Mouse (Mus musculus): ENCODE data around the gene Cabin1. TPM values are rescaled to one million over a fixed set of nuclear protein-coding genes. Genes with fewer than 3 reads are reported as not detected.

Cabin1 gene
- polyA plus RNA-seq, 1 experiment from 2014 or later, result 42.2 TPM

GRCm38 (mm10) chr10:75608975-75609374 is 155.2 kb downstream of the Cabin1 start:
- WGBS, result 94% methylated on average over 11 of the region's 11 CpGs
- no peak for ATAC-seq (replicated peaks)

GRCm38 (mm10) chr10:75607253-75607652 is 156.9 kb downstream of the Cabin1 start:
- 93% methylated on average over 4 of the region's 4 CpGs for WGBS
- H3K27me3 ChIP-seq (replicated peaks), result no peaks in the 10 kb centered on the region
- H3K4me2 ChIP-seq, result no peak overlapping the region
- no peak overlapping the region for H3K9ac ChIP-seq
- ATAC-seq (replicated peaks), result no peak
- no peak overlapping the region for H3K4me3 ChIP-seq
- no peaks in the 10 kb centered on the region for H3K9me3 ChIP-seq
- no peak overlapping the region for H3K27ac ChIP-seq
- no peaks in the 10 kb centered on the region for H3K4me1 ChIP-seq
- no peaks in the 10 kb centered on the region for H3K36me3 ChIP-seq (replicated peaks)

More at GRCm38 (mm10) chr10:75608975-75609374, 155.2 kb downstream of the Cabin1 start:
- Histone ChIP-seq H3K4me3 (no peak overlapping the region), H3K4me1 (no peaks in the 10 kb centered on the region), H3K9ac (no peak overlapping the region), H3K9me3 (no peaks in the 10 kb centered on the region), H3K27me3 (replicated peaks) (no peaks in the 10 kb centered on the region), H3K27ac (no peak overlapping the region), H3K36me3 (replicated peaks) (no peaks in the 10 kb centered on the region), H3K4me2 (no peak overlapping the region)

DNA sequence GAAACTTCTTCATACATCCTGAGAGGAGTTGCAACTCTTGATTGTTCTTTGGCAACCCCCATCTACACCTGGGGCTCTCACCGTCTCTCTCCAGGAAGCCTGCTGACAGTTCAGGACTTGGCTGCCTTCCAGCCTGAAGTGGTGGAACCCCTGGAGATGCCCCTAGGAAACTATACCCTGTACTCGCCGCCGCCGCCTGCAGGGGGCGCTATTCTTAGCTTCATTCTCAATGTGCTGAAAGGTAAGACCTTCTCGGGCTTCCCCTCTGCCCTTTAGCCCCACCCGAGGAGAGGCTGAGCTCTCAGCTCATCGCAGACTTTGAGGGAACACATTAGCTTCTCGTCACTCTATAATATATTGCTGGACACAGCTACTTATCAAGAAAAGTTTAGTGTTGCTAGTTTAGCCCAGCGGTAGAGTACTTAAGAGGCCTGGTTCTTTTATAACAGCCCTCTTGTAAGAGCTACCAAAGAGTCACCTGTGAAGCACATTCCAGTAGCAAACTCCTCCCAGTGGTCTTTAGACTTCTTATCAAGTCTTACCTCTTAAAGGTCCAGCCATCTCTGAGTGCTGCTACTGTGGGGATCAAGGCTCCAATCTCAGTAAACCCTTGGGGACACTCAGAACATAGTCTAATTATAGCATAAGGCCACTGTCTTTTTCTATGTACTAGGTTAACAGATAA is 158.8 kb downstream of the Cabin1 start:
- Histone ChIP-seq H3K36me3 (replicated peaks) (no peaks in the 10 kb centered on the region), H3K4me2 (no peak overlapping the region), H3K4me1 (no peaks in the 10 kb centered on the region), H3K27ac (no peak overlapping the region), H3K9ac (no peak overlapping the region), H3K27me3 (replicated peaks) (no peaks in the 10 kb centered on the region), H3K4me3 (no peak overlapping the region), H3K9me3 (no peaks in the 10 kb centered on the region)
- 46% methylated on average over 11 of the region's 11 CpGs for WGBS
- no peak for ATAC-seq (replicated peaks)

GRCm38 (mm10) chr10:75600189-75600730 is 163.9 kb downstream of the Cabin1 start:
- Histone ChIP-seq H3K9me3 (peaks cover 3% of the 10 kb centered on the region; the same call in 1 of the 2 replicates), H3K27ac (no peak overlapping the region), H3K4me2 (no peak overlapping the region), H3K36me3 (replicated peaks) (no peaks in the 10 kb centered on the region), H3K9ac (no peak overlapping the region), H3K4me1 (no peaks in the 10 kb centered on the region), H3K27me3 (replicated peaks) (no peaks in the 10 kb centered on the region), H3K4me3 (no peak overlapping the region)
- 81% methylated on average over 7 of the region's 7 CpGs for WGBS
- no peak for ATAC-seq (replicated peaks)

Other genes starting within 250 kb of the Cabin1 start
- gene Snrpd3, start 246.8 kb downstream of the Cabin1 start, polyA plus RNA-seq (2015; fragmentation: Nextera tagmentation; extraction: Ambion mirVana), result 122 and 127 TPM in 2 replicates
- 22.3 and 24.4 TPM in 2 replicates for gene Gucd1, start 246.4 kb downstream of the Cabin1 start, polyA plus RNA-seq (2015; fragmentation: Nextera tagmentation; extraction: Ambion mirVana)
- gene Lrrc75b, start 204.0 kb downstream of the Cabin1 start, polyA plus RNA-seq (2015; fragmentation: Nextera tagmentation; extraction: Ambion mirVana), result 41.0 and 44.8 TPM in 2 replicates
- gene Ggt1, start 202.7 kb downstream of the Cabin1 start, polyA plus RNA-seq (2015; fragmentation: Nextera tagmentation; extraction: Ambion mirVana), result 1.2 and 1.7 TPM in 2 replicates
- gene Ggt5, start 175.0 kb downstream of the Cabin1 start, polyA plus RNA-seq (2015; fragmentation: Nextera tagmentation; extraction: Ambion mirVana), result 2.2 and 3.4 TPM in 2 replicates
- gene Susd2, start 120.3 kb downstream of the Cabin1 start, polyA plus RNA-seq (2015; fragmentation: Nextera tagmentation; extraction: Ambion mirVana), result 3.0 and 4.1 TPM in 2 replicates
- 64.7 and 65.8 TPM in 2 replicates for gene Ddt, start 9.1 kb upstream of the Cabin1 start, polyA plus RNA-seq (2015; fragmentation: Nextera tagmentation; extraction: Ambion mirVana)
- gene Gm20441, start 16.6 kb upstream of the Cabin1 start, polyA plus RNA-seq (2015; fragmentation: Nextera tagmentation; extraction: Ambion mirVana), result not detected in 2 replicates
- gene Gstt3, start 17.1 kb upstream of the Cabin1 start, polyA plus RNA-seq (2015; fragmentation: Nextera tagmentation; extraction: Ambion mirVana), result 0.61 and 1.6 TPM in 2 replicates
- 14.5 and 16.9 TPM in 2 replicates for gene Gstt1, start 34.2 kb upstream of the Cabin1 start, polyA plus RNA-seq (2015; fragmentation: Nextera tagmentation; extraction: Ambion mirVana)
- not detected in 2 replicates for gene Gstt4, start 58.2 kb upstream of the Cabin1 start, polyA plus RNA-seq (2015; fragmentation: Nextera tagmentation; extraction: Ambion mirVana)
- 7.4 and 7.5 TPM in 2 replicates for gene Gstt2, start 73.1 kb upstream of the Cabin1 start, polyA plus RNA-seq (2015; fragmentation: Nextera tagmentation; extraction: Ambion mirVana)
- gene Mif, start 95.9 kb upstream of the Cabin1 start, polyA plus RNA-seq (2015; fragmentation: Nextera tagmentation; extraction: Ambion mirVana), result 1,455 and 1,508 TPM in 2 replicates
- gene Derl3, start 129.1 kb upstream of the Cabin1 start, polyA plus RNA-seq (2015; fragmentation: Nextera tagmentation; extraction: Ambion mirVana), result 2.1 and 2.8 TPM in 2 replicates
- gene Smarcb1, start 157.3 kb upstream of the Cabin1 start, polyA plus RNA-seq (2015; fragmentation: Nextera tagmentation; extraction: Ambion mirVana), result 300 and 303 TPM in 2 replicates
- gene Chchd10, start 168.8 kb upstream of the Cabin1 start, polyA plus RNA-seq (2015; fragmentation: Nextera tagmentation; extraction: Ambion mirVana), result 82.8 and 88.3 TPM in 2 replicates
- gene Mmp11, start 172.2 kb upstream of the Cabin1 start, polyA plus RNA-seq (2015; fragmentation: Nextera tagmentation; extraction: Ambion mirVana), result 18.2 and 21.6 TPM in 2 replicates
- 1.1 and 1.3 TPM in 2 replicates for gene Gm867, start 176.3 kb upstream of the Cabin1 start, polyA plus RNA-seq (2015; fragmentation: Nextera tagmentation; extraction: Ambion mirVana)
- gene Vpreb3, start 178.7 kb upstream of the Cabin1 start, polyA plus RNA-seq (2015; fragmentation: Nextera tagmentation; extraction: Ambion mirVana), result 0.77 TPM in 1 of 2 replicates, not detected in the other
- gene Gm5134, start 190.2 kb upstream of the Cabin1 start, polyA plus RNA-seq (2015; fragmentation: Nextera tagmentation; extraction: Ambion mirVana), result not detected in 2 replicates